In genomic region chr9:51437130-51437529, GRCm38 (mm10) we compare ENCODE assay signal across 26 mouse cellular contexts.
A peak's percentile ranks its signal among the peaks of the same experiment; 100 is the strongest.
DNase-seq lines count a peak whose midpoint lies in the region; ATAC-seq lines count a peak whose summit lies in the region.
"Had no signal": no experiment of that assay in that cellular context is flagged by ENCODE, and none has a peak within 500 bp of the region (broad histone marks: within the 10 kb centered on the region; RNA-seq: fewer than 3 reads in every experiment).

No protein-coding gene starts in this region.

- no peaks in the 10 kb centered on the region; the same call in 1 of the 2 replicates for H3K27me3 ChIP-seq in embryonic facial prominence, embryonic 14.5 days (replicated peaks; ENCODE audit: control insufficient read depth, insufficient read depth, low read length)
- no peaks in the 10 kb centered on the region for H3K27me3 ChIP-seq in embryonic facial prominence, embryonic 10.5 days (replicated peaks; ENCODE audit: low read depth, poor library complexity, severe bottlenecking)
- H3K27me3 ChIP-seq in midbrain, embryonic 14.5 days (ENCODE audit: control insufficient read depth, insufficient read depth, low read length): no peaks in the 10 kb centered on the region
- H3K27me3 ChIP-seq in midbrain, embryonic 16.5 days (ENCODE audit: control insufficient read depth, insufficient read depth, low read depth, low read length): no peaks in the 10 kb centered on the region
- H3K27me3 ChIP-seq in neural tube, embryonic 11.5 days (ENCODE audit: control insufficient read depth, insufficient read depth, low read length): no peaks in the 10 kb centered on the region
- H3K27me3 ChIP-seq: heart, embryonic 15.5 days; intestine, embryonic 15.5 days; limb, embryonic 13.5 days; megakaryocyte, embryonic 14.5 days; midbrain, embryonic 13.5 days; neural tube, embryonic 12.5 days had no signal

- WGBS in embryonic facial prominence, embryonic 14.5 days: 62% methylated on average over 2 of the region's 2 CpGs
- 75% methylated on average over 2 of the region's 2 CpGs for WGBS in embryonic facial prominence, embryonic 10.5 days
- 81% methylated on average over 2 of the region's 2 CpGs for WGBS in midbrain, embryonic 14.5 days
- 70% methylated on average over 2 of the region's 2 CpGs for WGBS in midbrain, embryonic 16.5 days
- WGBS in neural tube, embryonic 11.5 days: 62% methylated on average over 2 of the region's 2 CpGs

- no peaks in the 10 kb centered on the region for H3K36me3 ChIP-seq in embryonic facial prominence, embryonic 14.5 days (ENCODE audit: control insufficient read depth, insufficient read depth, low read length)
- H3K36me3 ChIP-seq in embryonic facial prominence, embryonic 10.5 days (replicated peaks): no peaks in the 10 kb centered on the region
- H3K36me3 ChIP-seq in midbrain, embryonic 14.5 days (ENCODE audit: control insufficient read depth, insufficient read depth, low read length): no peaks in the 10 kb centered on the region
- no peaks in the 10 kb centered on the region for H3K36me3 ChIP-seq in midbrain, embryonic 16.5 days (ENCODE audit: control insufficient read depth, insufficient read depth, low read length)
- no peaks in the 10 kb centered on the region for H3K36me3 ChIP-seq in neural tube, embryonic 11.5 days (ENCODE audit: control insufficient read depth, insufficient read depth, low read length)
- H3K36me3 ChIP-seq: G1E; heart, embryonic 10.5 days; heart, embryonic 15.5 days; intestine, embryonic 15.5 days; limb, embryonic 13.5 days; midbrain, embryonic 13.5 days; neural tube, embryonic 12.5 days had no signal

- no peaks in the 10 kb centered on the region for H3K4me1 ChIP-seq in embryonic facial prominence, embryonic 14.5 days (ENCODE audit: control insufficient read depth, insufficient read depth, low read length)
- no peaks in the 10 kb centered on the region for H3K4me1 ChIP-seq in embryonic facial prominence, embryonic 10.5 days
- no peaks in the 10 kb centered on the region for H3K4me1 ChIP-seq in midbrain, embryonic 14.5 days (ENCODE audit: control insufficient read depth, insufficient read depth, low read length)
- peaks cover 9% of the 10 kb centered on the region for H3K4me1 ChIP-seq in midbrain, embryonic 16.5 days (ENCODE audit: control insufficient read depth, insufficient read depth, low read length)
- no peaks in the 10 kb centered on the region; the same call in 1 of the 2 replicates for H3K4me1 ChIP-seq in neural tube, embryonic 11.5 days (ENCODE audit: control insufficient read depth, insufficient read depth, low read length)
- H3K4me1 ChIP-seq: heart, embryonic 10.5 days; heart, embryonic 15.5 days; intestine, embryonic 15.5 days; limb, embryonic 13.5 days; megakaryocyte, embryonic 14.5 days; neural tube, embryonic 12.5 days had no signal

- H3K27ac ChIP-seq in embryonic facial prominence, embryonic 14.5 days (replicated peaks; ENCODE audit: low read depth, low read length): no peak overlapping the region
- no peak overlapping the region for H3K27ac ChIP-seq in embryonic facial prominence, embryonic 10.5 days (replicated peaks)
- H3K27ac ChIP-seq in midbrain, embryonic 14.5 days (replicated peaks; ENCODE audit: low read depth, low read length): no peak overlapping the region
- H3K27ac ChIP-seq in midbrain, embryonic 16.5 days (ENCODE audit: low read length): no peak overlapping the region
- no peak overlapping the region for H3K27ac ChIP-seq in neural tube, embryonic 11.5 days (ENCODE audit: low read depth, low read length)
- H3K27ac ChIP-seq: heart, embryonic 10.5 days; heart, embryonic 15.5 days; hindbrain, postnatal 0 days; intestine, embryonic 15.5 days; limb, embryonic 13.5 days; midbrain, embryonic 13.5 days; neural tube, embryonic 12.5 days had no signal

- H3K9ac ChIP-seq in embryonic facial prominence, embryonic 14.5 days (ENCODE audit: low read depth, low read length): no peak overlapping the region
- no peak overlapping the region for H3K9ac ChIP-seq in midbrain, embryonic 14.5 days (replicated peaks; ENCODE audit: low read length)
- no peak overlapping the region for H3K9ac ChIP-seq in midbrain, embryonic 16.5 days (ENCODE audit: low read depth, low read length)
- no peak overlapping the region for H3K9ac ChIP-seq in neural tube, embryonic 11.5 days (ENCODE audit: low read length)
- H3K9ac ChIP-seq: heart, embryonic 15.5 days; intestine, embryonic 15.5 days; limb, embryonic 13.5 days; midbrain, embryonic 13.5 days; neural tube, embryonic 12.5 days had no signal

- DNase-seq in embryonic facial prominence, embryonic 14.5 days (ENCODE audit: low spot score): peak; percentile 38
- no peak for DNase-seq in embryonic facial prominence, embryonic 10.5 days (ENCODE audit: low spot score)
- peak; percentile 10 for DNase-seq in kidney, postnatal 10 days
- DNase-seq in kidney, adult 8-10 months: no peak
- peak; percentile 2 for DNase-seq in midbrain, embryonic 14.5 days
- peak; percentile 32 for DNase-seq in neural tube, embryonic 11.5 days (ENCODE audit: low spot score)
- DNase-seq in thymus, postnatal 0 days (ENCODE audit: low spot score): no peak
- DNase-seq: adrenal gland, adult 8-10 months; cerebellum, adult 8-10 months; cerebellum, postnatal 25 days; gastrocnemius, postnatal 14 days; lung, postnatal 4 days; thymus, postnatal 14 days had no signal

- H3K4me3 ChIP-seq in embryonic facial prominence, embryonic 14.5 days (ENCODE audit: low read depth, low read length): no peak overlapping the region
- no peak overlapping the region for H3K4me3 ChIP-seq in embryonic facial prominence, embryonic 10.5 days
- no peak overlapping the region for H3K4me3 ChIP-seq in midbrain, embryonic 14.5 days (replicated peaks; ENCODE audit: low read depth, low read length)
- H3K4me3 ChIP-seq in midbrain, embryonic 16.5 days (ENCODE audit: low read depth, low read length): no peak overlapping the region
- H3K4me3 ChIP-seq in neural tube, embryonic 11.5 days (ENCODE audit: low read depth, low read length): no peak overlapping the region
- H3K4me3 ChIP-seq: heart, embryonic 10.5 days; heart, embryonic 15.5 days; intestine, embryonic 15.5 days; limb, embryonic 13.5 days; megakaryocyte, embryonic 14.5 days; midbrain, embryonic 13.5 days; neural tube, embryonic 12.5 days had no signal

- no peak overlapping the region for H3K4me2 ChIP-seq in embryonic facial prominence, embryonic 14.5 days (ENCODE audit: low read depth, low read length)
- H3K4me2 ChIP-seq in midbrain, embryonic 14.5 days (ENCODE audit: low read length): no peak overlapping the region
- no peak overlapping the region for H3K4me2 ChIP-seq in midbrain, embryonic 16.5 days (ENCODE audit: low read length)
- no peak overlapping the region for H3K4me2 ChIP-seq in neural tube, embryonic 11.5 days (ENCODE audit: low read depth)
- H3K4me2 ChIP-seq: heart, embryonic 15.5 days; intestine, embryonic 15.5 days; limb, embryonic 13.5 days; liver, embryonic 11.5 days; midbrain, embryonic 13.5 days; neural tube, embryonic 12.5 days had no signal

- no peaks in the 10 kb centered on the region for H3K9me3 ChIP-seq in embryonic facial prominence, embryonic 14.5 days (ENCODE audit: control insufficient read depth, low read length)
- H3K9me3 ChIP-seq in embryonic facial prominence, embryonic 10.5 days: no peaks in the 10 kb centered on the region
- no peaks in the 10 kb centered on the region for H3K9me3 ChIP-seq in midbrain, embryonic 14.5 days (ENCODE audit: control insufficient read depth, low read length)
- no peaks in the 10 kb centered on the region for H3K9me3 ChIP-seq in midbrain, embryonic 16.5 days (replicated peaks; ENCODE audit: control insufficient read depth, low read length, poor library complexity, severe bottlenecking)
- no peaks in the 10 kb centered on the region for H3K9me3 ChIP-seq in neural tube, embryonic 11.5 days (ENCODE audit: control insufficient read depth, low read length)
- H3K9me3 ChIP-seq: G1E; heart, embryonic 10.5 days; heart, embryonic 15.5 days; intestine, embryonic 15.5 days; limb, embryonic 13.5 days; midbrain, embryonic 13.5 days; neural tube, embryonic 12.5 days had no signal

- ATAC-seq in embryonic facial prominence, embryonic 14.5 days (ENCODE audit: low read depth): no peak
- no peak for ATAC-seq in midbrain, embryonic 14.5 days (ENCODE audit: low FRiP score, low TSS enrichment)
- no peak for ATAC-seq in midbrain, embryonic 16.5 days
- no peak for ATAC-seq in neural tube, embryonic 11.5 days (ENCODE audit: insufficient read depth, low FRiP score, low TSS enrichment)
- ATAC-seq: forebrain, embryonic 14.5 days; hindbrain, postnatal 0 days; intestine, embryonic 15.5 days; lung, postnatal 0 days; midbrain, embryonic 13.5 days had no signal

Comparison
In these comparisons a context has a peak if more than half of its experiments do, and no peak if none do; other contexts are left out.
1. DNase-seq: peak in embryonic facial prominence, embryonic 14.5 days (single experiment), kidney, postnatal 10 days (single experiment), midbrain, embryonic 14.5 days (single experiment) and neural tube, embryonic 11.5 days (single experiment); none in embryonic facial prominence, embryonic 10.5 days (single experiment), kidney, adult 8-10 months (0 of 2) and thymus, postnatal 0 days (single experiment).